Mouse (Mus musculus) natural killer cell, adult 2 months (primary cell): Measurements from ENCODE around the gene Nrgn.

Experiments
- DNase-seq, 2 experiments: peaks; one replicate each; pipeline ENCODE4 v3.0.0; 2022; ENCODE audit warnings: low spot score in 2 of 2

Nrgn gene

DNA sequence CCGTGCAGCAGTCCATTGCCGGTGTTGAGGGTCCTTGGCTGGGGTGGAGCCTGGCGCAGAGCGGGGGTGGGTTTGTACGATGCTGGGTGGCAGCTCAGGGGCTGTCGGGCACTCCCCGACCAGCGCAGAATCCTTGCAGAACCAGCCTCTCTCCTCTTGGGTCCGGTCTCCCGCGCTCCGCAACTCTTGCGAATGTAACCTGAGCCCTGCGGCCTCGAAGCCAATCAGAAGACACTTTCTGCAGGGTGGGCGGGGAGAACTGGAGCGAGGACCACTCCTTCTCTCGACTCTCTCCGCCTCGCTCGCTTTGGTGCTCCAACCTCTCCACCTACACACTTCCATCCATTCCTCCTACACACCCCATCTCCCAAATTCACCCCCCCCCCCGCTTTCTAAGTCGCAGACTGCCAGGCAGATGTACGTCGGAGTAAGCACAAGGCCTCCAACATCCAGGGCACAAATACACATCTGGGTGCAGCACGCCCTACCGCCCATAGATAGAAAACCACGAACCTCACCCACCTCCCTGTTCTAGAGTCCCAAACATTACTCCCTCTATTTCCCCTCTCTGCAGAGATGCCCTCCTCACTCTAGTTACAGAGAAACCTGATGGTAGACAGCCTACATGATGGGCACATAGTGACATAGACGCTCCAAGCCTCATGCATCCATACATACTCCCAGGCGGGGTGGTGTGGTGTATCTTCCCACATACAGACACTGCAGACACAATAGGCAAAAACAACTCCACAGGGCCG is at the start of gene Nrgn:
TSS of gene Nrgn (minus strand) at position 369 of the 758 bp plus-strand sequence.
- DNase-seq = peak; percentile 24 to 26

- no peak for DNase-seq
Observed at GRCm38 (mm10) chr9:37600538-37601205, 48.0 kb upstream of the Nrgn start.

- DNase-seq = no peak
Observed at GRCm38 (mm10) chr9:37598637-37599036, 45.9 kb upstream of the Nrgn start.

GRCm38 (mm10) chr9:37595570-37595969 is 42.9 kb upstream of the Nrgn start:
- no peak for DNase-seq

- DNase-seq = no peak
Observed at GRCm38 (mm10) chr9:37593690-37594089, 41.0 kb upstream of the Nrgn start.

GRCm38 (mm10) chr9:37592633-37593032 is 39.9 kb upstream of the Nrgn start:
- no peak for DNase-seq

- DNase-seq = no peak
Observed at GRCm38 (mm10) chr9:37592025-37592424, 39.3 kb upstream of the Nrgn start.

- DNase-seq = no peak
Observed at GRCm38 (mm10) chr9:37590381-37590780, 37.7 kb upstream of the Nrgn start.

GRCm38 (mm10) chr9:37586718-37587117 is 34.0 kb upstream of the Nrgn start:
- no peak for DNase-seq

DNA sequence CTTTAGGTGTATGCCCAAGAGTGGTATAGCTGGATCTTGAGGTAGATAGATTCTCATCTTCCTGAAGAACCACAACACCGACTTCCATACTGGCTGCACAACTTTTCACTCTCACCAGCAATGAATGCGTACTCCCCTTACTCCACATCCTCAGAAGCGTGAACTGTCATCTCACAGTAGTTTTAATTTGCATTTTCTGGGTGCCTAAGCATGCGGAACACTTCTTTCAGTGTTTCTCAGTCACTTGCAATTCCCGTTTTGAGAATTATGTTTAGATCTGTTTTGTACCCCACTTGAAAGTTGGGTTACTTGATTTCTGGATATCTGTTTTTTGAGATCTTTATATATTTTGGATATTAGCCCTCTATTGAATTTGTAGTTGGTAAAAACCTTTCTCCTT is 30.9 kb upstream of the Nrgn start:
- no peak for DNase-seq

- peak; percentile 28 to 54 for DNase-seq
Observed at GRCm38 (mm10) chr9:37576436-37576930, 23.8 kb upstream of the Nrgn start.

GRCm38 (mm10) chr9:37572204-37572876 is 19.6 kb upstream of the Nrgn start:
- DNase-seq = no peak

GRCm38 (mm10) chr9:37569231-37569835 is 16.6 kb upstream of the Nrgn start:
- no peak for DNase-seq

DNA sequence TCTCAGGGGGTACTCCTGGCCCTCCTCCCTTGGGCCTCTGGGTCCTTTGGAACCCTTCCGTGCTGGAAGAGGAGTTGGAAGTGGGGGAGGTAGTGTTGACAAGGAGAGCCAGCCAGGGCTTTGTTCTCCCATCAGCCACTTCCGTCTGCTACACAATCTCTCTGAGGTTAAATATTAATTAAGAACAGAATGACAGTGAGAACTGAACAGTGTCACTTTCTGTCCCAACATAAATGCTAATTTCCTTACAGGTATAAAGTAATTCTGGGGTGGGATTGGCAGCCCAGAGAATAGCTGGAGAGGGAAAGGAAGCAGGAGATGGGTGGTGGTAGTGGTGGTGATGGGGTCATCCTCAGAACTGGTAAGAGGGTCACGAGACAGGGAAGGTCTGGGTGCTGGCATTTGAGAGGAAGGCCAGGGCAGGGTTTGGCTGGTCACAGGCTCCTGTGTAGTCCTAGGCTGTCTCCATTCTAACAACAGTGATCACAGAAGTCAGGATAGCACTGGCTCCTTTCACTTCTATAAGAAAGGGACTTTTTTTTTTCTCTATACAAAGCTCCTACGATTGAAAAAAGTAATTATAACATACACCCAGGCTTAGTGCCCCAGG is 16.0 kb upstream of the Nrgn start:
- no peak for DNase-seq

DNA sequence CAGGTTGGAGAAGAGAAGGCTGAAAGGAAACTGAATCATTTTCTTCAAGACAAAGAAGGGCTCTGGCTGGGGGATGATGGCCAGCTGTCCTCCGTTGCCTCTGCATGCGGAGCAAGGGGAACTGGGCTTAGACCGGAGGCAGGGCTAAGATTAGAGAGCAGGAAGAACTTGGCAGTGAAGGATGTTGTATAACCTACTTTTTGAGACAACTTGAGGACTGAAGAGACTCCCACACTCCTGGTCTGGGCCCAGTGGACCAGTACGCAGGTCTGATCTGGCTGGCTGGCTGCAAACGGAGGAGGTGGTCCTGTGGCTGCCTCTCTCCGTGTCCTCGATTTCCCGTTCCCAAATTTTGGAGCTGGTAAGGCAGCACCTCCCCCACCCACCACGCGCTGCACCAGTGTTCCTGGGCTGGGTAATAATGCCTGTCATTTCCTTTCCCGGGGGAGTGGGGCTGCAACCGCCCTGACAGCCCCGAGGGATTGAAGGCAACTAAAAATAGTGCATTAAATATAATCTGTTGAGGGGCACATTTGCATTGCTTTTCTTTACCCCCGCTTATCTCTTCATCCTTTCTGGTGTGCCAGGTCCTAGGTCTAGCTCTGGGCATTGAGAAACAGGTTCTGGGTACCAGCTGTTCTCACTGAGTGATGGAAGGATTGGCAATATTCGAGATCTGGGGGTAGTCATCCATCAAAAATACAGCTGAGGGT is 15.3 kb upstream of the Nrgn start:
- no peak for DNase-seq

DNA sequence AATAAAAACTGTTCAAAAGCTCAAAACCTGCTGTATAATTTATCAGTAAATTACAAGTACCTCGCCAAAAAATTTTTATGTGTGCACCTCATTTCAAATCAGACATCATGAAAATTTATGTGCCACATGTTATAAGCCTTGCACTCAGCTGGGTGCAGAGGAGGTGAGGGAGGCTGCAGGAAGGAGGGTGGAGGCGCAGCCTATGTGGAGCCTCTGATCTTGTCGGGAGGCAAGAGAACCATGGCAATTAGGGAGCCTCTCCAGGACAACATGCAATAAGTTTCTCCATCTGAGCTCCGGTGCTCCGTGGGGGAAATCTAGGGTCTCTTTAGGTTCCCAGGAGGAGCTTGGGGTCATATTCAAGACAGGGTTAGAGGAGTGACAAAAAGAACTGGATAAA is 14.8 kb upstream of the Nrgn start:
- no peak for DNase-seq

- no peak for DNase-seq
Observed at GRCm38 (mm10) chr9:37567019-37567418, 14.3 kb upstream of the Nrgn start.

DNA sequence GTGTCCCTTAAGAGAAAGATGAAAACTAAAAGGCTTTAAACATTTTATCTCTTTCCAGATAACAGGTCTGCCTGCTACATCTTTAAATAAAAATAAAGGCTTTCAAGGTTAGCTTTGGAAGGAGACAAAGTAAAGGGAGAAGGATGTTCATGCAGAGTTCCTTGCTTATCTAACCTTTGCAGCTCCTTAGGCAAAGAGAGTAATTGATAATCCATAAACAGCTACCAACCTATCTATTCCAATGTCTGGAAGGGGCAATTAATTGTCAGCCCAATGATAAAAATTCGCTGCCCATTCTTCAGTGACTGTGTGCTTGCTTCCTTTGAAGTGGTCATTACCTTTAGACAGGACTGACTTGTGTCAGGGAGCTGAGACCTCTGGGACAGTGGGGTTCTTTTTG is 11.1 kb upstream of the Nrgn start:
- no peak for DNase-seq

- no peak for DNase-seq
Observed at GRCm38 (mm10) chr9:37560617-37561016, 7.9 kb upstream of the Nrgn start.

GRCm38 (mm10) chr9:37556366-37556765 is 3.7 kb upstream of the Nrgn start:
- DNase-seq = no peak
